Mouse (Mus musculus) WW6 (cell line): ENCODE data around the gene Rpl18.

ENCODE experiments used
- DNase-seq: peaks from one replicate; pipeline ENCODE4 v3.0.0-alpha.2; 2013; ENCODE audit warnings: low read depth, low spot score

Gene Rpl18

DNA sequence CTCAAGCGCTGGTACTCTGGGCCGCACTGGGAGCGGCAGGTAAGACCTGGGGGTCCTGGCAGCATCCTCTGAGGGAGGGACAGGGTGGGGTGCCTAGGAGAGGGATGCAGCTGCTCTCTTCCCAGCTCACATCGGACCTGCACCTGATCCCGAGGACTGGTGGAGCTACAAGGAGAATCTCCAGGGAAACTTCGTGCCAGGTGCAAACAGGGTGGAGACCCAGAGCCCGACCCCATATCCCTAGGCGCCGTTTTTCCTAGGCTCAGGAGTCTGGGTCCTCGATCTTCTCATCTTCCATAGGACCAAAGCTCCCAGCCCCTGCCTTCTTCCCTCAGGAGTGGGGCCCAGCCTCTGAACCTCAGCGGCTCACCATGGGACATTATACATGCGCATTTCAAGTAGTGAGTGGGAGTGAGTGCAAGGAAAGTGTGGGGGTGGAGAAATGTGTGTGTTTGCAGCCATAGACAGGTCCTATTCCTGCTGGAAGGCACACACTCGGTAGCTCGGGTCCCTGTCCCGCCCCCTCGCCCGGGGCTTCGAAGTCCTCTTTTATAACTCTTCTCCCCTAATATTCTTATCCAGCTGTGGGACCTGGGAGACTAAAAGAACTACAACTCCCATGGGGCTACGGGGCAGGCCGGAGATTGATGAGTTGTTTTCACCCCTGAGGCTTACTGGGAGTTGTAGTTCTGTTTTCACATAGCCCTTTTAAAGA lies 14.8 kb upstream of the Rpl18 start:
- no peak for DNase-seq

GRCm38 (mm10) chr7:45701072-45701471 lies 14.2 kb upstream of the Rpl18 start:
- DNase-seq: no peak

DNA sequence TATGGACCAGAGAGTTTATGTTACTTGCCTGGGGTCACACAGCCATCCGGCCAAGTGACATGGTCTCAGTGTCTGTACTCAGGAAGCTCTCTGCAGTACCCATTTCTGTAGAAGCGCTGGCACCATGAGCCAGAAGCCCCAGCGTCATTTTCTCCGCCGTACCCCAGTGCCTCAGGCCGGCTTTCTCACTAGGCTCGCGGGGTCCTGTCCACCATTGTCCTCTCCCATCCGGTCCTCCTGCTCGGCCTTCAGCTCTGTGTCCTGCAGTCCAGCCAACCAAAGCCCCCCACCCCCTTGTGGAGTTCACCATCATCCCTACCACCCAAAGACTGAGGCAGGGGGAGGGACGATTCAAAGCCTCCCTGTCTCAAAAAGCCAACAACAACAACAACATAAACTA lies 13.7 kb upstream of the Rpl18 start:
- no peak for DNase-seq

DNA sequence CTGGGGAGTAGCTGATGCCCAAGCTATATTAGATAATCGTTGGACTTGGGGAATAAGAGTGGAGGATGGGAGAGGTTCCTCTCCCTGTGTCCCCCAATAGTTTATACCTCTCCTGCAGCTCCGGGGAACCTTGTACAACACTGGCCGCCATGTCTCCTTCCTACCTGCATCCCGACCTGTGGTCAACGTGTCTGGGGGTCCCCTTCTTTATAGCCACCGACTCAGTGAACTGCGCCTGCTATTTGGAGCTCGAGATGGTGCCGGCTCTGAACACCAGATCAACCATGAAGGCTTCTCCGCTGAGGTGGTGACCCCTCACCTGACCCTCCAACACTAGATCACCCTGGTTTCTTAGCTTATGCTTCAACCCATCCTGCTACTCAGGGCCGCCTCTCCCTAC lies 12.9 kb upstream of the Rpl18 start:
- no peak for DNase-seq

- no peak for DNase-seq
Observed at GRCm38 (mm10) chr7:45702809-45703520, 12.3 kb upstream of the Rpl18 start.

GRCm38 (mm10) chr7:45703521-45704033 lies 11.7 kb upstream of the Rpl18 start:
- no peak for DNase-seq

DNA sequence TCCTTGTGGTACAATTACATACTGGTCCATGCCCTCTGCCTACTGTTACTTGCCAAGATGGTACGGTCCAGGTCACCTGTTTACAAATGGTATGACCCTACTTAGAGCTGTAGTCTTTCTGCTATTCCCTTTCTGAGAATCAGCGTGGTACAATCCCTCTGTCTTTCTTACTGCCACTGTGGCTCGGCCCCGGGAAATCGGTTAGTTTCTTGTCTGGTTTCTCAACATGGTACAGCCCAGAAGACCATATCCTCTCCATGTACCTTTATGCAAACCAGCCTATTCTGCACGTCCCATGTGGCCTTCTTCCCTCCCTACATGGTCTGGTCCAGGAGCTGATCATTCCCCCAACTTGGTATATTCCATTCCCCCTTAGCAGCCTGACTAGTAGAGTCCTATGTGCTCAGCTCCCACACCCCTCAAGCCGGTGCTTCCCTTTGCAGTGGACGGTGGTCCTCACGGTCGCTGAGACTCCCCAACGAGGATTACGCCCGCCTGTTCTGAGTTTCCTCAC lies 11.2 kb upstream of the Rpl18 start:
- no peak for DNase-seq

DNA sequence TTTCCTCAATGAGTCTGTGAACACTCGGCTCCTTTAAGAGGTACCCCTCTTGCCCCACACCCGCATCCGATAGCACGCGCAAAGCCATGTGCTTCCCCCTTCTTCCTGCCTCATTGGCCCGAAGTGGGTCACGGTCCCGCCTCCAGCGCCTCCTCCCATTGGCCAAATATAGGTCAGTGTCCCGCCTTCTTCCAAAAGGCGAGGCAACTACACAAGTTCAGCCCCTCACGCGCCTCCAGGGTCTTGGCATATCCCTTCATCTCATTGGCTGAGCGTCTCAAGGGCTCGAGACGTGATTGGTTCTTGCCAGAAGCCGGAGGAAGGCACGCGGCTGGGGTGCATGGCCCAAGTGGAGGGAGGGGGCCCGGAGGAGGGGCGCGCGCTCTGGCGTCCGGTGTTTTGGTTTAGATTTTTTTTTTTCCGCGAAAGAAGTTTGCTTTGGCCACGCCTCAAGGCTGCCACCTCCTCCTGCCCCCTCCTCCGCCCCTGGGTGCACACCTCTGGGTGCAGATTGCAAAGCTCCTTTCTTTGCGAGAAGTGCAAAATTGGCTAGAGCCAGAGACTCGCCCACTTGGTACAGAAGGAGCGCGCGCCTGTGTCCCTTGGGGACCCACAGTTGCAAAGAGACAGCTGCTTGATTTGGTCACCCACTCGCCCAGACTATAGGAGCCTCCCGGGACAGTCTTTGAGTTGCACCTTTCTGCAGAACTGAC lies 10.4 kb upstream of the Rpl18 start, which contains the start of gene Dbp:
TSS of gene Dbp (plus strand) at position 359 of the 713 bp plus-strand sequence.
- peak; percentile 96 for DNase-seq

- DNase-seq: no peak
Observed at GRCm38 (mm10) chr7:45705443-45705864, 9.8 kb upstream of the Rpl18 start.

DNA sequence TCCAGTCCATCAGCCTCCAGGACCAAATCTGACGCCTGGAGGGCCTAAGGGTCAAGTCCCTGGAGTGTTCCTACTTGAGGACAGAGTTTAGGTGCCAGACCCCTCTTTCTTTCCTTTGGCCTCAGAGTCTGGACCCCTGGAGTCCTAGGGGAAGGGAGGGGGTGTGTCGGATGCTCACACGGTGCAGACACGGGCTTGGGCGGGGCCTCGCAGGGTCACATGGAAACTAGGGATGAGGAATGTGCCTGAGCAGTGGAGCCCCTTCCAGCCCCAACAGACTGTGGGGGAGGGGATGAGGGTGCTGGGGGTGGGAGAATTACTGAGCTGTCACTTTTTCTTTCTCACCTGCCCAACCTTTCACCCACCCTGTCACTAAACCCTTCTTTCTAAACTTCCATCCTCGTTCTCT lies 9.4 kb upstream of the Rpl18 start:
- DNase-seq: no peak

GRCm38 (mm10) chr7:45706721-45707241 lies 8.5 kb upstream of the Rpl18 start:
- DNase-seq: no peak

DNA sequence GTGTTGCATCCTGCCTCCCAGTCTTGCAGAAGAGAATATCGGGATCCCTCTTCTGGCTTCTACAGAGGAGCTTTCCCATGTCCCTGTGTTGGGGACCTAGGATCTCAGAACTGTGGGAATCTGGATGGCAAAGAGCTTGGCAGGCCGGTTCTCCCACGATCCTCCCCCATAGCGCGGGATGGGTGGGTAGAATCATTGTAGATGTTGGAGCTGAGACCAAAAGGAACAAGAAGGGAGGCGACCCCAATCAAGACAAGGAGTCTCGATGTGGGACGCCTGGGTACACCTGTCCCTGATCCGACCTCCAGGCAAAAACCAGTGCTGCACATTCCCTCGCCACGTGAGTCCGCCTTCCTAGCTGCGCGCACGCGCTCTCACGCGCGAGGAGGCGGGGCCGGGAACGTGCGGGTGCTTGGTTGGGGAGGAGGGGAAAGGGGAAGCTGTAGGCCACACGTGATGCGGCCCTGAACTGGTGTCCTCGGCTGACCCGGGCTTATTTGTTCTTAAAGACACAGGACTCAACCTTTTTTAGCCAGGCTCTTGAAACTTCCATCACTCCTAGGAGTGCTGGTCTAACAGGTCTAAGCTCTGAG lies 7.8 kb upstream of the Rpl18 start:
- DNase-seq: no peak

DNA sequence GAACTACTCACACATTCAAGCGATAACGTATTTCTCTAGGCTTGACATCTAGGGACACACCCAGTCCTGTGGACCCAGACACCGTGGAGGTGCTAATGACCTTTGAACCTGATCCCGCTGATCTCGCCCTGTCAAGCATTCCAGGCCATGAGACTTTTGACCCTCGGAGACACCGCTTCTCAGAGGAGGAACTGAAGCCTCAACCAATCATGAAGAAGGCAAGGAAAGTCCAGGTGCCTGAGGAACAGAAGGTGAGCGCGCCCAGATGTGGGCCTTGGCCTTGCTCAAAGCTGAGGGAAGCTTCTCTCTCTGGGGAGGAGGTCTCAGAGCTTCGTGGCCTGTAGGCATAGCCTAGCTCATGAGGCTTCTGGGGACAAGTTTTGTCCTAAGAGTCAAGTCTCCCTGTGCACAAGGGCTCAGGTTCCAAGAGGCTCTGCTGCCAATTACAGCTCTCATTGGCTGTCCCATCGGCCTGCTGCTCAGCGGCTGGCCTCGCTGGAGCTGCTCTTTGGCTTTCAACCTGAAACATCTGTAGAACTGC lies 7.0 kb upstream of the Rpl18 start:
- DNase-seq: no peak

DNA sequence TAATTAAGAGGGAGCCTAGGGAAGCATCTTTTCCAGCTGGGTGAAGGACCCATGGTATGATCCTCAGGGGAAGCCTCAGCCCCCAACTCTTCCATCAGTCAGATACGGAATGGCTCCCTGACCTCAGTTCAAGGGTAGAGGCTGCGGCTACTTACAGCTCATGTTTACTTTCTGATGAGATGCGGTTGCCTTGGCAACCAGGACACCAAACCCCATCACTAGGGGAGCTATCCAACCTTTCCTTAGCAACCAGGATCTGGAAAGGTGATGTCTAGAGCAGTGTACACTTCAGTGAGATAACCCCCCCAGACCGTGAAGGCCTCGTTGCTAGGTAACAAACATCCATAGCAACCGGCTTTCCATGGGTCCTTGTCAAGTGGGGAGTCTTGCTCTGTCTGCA lies 6.2 kb upstream of the Rpl18 start:
- no peak for DNase-seq

GRCm38 (mm10) chr7:45709677-45710355 lies 5.4 kb upstream of the Rpl18 start:
- no peak for DNase-seq

DNA sequence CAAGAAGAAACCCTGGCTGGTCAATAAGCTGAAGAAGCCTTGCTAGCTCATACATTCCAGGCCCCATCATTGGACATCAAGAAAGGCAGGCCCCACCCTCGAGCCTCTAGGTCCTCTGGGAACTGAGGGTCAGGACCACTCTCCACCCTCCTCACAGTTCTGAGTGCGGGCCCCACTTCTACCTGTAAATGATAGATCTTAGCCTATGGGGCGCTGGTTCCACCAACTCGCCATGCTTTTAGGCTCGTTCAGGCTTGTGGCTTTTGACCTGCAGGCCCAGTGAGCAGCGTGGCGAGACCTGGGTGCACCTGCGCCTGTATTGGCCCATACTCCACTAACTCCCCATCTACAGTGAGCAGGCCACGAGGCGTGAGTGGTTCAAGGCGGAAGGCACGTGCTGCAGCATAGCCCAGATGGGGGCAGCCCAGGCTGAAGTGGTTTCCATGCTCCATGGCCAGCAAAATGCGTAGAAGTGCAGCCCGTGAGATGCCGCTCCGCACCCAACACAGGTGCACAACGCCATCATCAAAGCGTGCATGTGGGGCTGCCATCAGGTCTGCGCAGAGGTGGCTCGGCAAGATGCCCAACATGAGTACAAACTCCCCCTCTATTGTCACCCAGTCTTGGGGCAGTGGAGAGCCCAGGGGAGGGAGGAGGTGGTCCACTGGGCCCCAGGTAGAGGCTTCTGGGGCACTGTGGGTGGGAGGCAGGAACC lies 4.6 kb upstream of the Rpl18 start:
- no peak for DNase-seq

GRCm38 (mm10) chr7:45711316-45712021 lies 3.8 kb upstream of the Rpl18 start:
- DNase-seq: no peak

DNA sequence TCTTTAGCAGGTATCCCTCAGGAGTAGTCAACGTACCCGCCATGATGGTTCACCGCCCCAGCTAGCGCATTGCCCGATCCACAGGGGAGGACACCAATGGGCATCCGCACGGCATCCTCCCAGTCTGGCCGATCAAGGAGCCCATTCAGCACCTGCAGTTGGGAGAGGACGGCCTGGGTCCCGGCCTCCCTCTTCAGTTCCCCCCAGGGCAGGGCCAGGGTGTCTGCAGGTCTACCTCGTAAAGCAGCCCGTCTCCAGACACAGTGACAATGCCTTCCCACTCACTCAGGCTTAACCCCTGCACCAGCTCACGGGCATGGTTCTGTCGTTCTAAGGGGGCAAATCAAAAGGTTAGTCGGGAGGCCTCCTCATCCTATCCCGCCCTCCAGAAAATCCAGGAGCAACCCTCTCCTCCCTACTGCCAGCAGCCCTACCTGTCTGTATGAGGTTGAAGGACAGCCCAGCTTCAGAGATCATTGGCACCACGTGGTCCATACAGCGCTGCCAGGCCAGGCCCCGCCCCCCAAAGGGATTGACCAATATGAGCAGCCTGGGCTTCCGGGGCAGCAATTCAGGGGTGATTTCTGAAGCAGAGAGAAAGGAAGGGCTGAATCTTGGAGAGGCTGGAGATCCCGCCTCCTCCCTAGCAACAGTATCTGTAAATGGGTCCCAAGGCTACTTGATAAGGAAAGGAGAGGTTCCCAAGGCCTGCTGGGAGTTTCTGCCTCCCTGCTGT lies 3.1 kb upstream of the Rpl18 start:
- DNase-seq: no peak

- no peak for DNase-seq
Observed at GRCm38 (mm10) chr7:45713396-45713795, 1.9 kb upstream of the Rpl18 start.
